Mouse (Mus musculus) layer of hippocampus, postnatal 10 days (tissue): ENCODE results near the gene Olfr1206. TPM values are rescaled to one million over a fixed set of nuclear protein-coding genes. Genes with fewer than 3 reads are reported as not detected.

Experiments
- DNase-seq, 2 experiments: peaks; one replicate each; pipeline ENCODE4 v3.0.0; 2021; ENCODE audit warnings: low spot score in 2 of 2
- long read RNA-seq: library from polyadenylated mRNA; stranded (forward); transcript quantifications from one replicate; pipeline ENCODE4 v2.0.0, GENCODE M21; 2023
- total RNA-seq, 2 experiments: library from RNA; stranded (reverse); gene quantifications; 2 replicates each; pipeline ENCODE4 v1.2.3; 2021

The Olfr1206 gene
- total RNA-seq, result not detected
- long read RNA-seq, result 0 reads

- DNase-seq, result no peak
Observed at GRCm38 (mm10) chr2:88862931-88863330, at the start of gene Olfr1206. Gene Olfr1206, plus strand, starts transcription at chr2:88863231.

GRCm38 (mm10) chr2:88814196-88814595 is 48.8 kb upstream of the Olfr1206 start, which contains the start of gene Olfr1202:
Gene Olfr1202, plus strand, starts transcription at chr2:88814496.
- no peak for DNase-seq

- no peak for DNase-seq
Observed at GRCm38 (mm10) chr2:88829437-88829836, 33.6 kb upstream of the Olfr1206 start, which contains the start of gene Olfr1205. Gene Olfr1205, plus strand, starts transcription at chr2:88829737.

GRCm38 (mm10) chr2:88838477-88838876 is 24.6 kb upstream of the Olfr1206 start:
- DNase-seq, result no peak

- no peak for DNase-seq
Observed at GRCm38 (mm10) chr2:88848992-88849391, 14.0 kb upstream of the Olfr1206 start, which contains the start of gene Olfr1204. Gene Olfr1204, plus strand, starts transcription at chr2:88849292.

GRCm38 (mm10) chr2:88902211-88902610 is 39.2 kb downstream of the Olfr1206 start, which contains the start of gene Olfr1208:
Gene Olfr1208, minus strand, starts transcription at chr2:88902311.
- DNase-seq, result no peak

- DNase-seq, result no peak
Observed at GRCm38 (mm10) chr2:88915057-88915456, 52.0 kb downstream of the Olfr1206 start, which contains the start of gene Olfr1209. Gene Olfr1209, minus strand, starts transcription at chr2:88915157.

Other genes with a start within 250 kb of the Olfr1206 start
- gene Olfr1191-ps1, start 222.7 kb upstream of the Olfr1206 start, total RNA-seq, result not detected
- gene Olfr1192-ps1, start 214.7 kb upstream of the Olfr1206 start, total RNA-seq, result not detected
- not detected for gene Olfr1193, start 187.6 kb upstream of the Olfr1206 start, total RNA-seq
- not detected for gene Olfr1195, start 174.0 kb upstream of the Olfr1206 start, total RNA-seq
- not detected for gene Olfr1196, start 158.6 kb upstream of the Olfr1206 start, total RNA-seq
- not detected for gene Olfr1197, start 130.9 kb upstream of the Olfr1206 start, total RNA-seq
- gene Olfr1198, start 111.9 kb upstream of the Olfr1206 start, total RNA-seq, result not detected
- gene Olfr1199, start 102.8 kb upstream of the Olfr1206 start, total RNA-seq, result not detected
- not detected for gene Olfr1200, start 92.7 kb upstream of the Olfr1206 start, total RNA-seq
- gene Olfr1201, start 70.2 kb upstream of the Olfr1206 start, total RNA-seq, result not detected
- gene Olfr1202, start 48.7 kb upstream of the Olfr1206 start, total RNA-seq, result under 1 TPM in 1 of 2 experiments, not detected in 1; 0.09 TPM
- gene Olfr1205, start 33.5 kb upstream of the Olfr1206 start, total RNA-seq, result not detected
- not detected for gene Olfr1204, start 13.9 kb upstream of the Olfr1206 start, total RNA-seq
- gene Olfr1208, start 39.1 kb downstream of the Olfr1206 start, total RNA-seq, result not detected
- gene Olfr1209, start 51.9 kb downstream of the Olfr1206 start, total RNA-seq, result not detected
- gene Olfr1211, start 74.9 kb downstream of the Olfr1206 start, total RNA-seq, result not detected
- not detected for gene Olfr1212, start 90.7 kb downstream of the Olfr1206 start, total RNA-seq
- gene Gm13762, start 117.0 kb downstream of the Olfr1206 start, total RNA-seq, result not detected
- not detected for gene Olfr1214, start 129.4 kb downstream of the Olfr1206 start, total RNA-seq
- gene Olfr1215, start 143.7 kb downstream of the Olfr1206 start, total RNA-seq, result not detected
- gene Olfr1216, start 155.1 kb downstream of the Olfr1206 start, total RNA-seq, result not detected
- not detected for gene Olfr1217, start 168.8 kb downstream of the Olfr1206 start, total RNA-seq
- gene Olfr1218, start 198.0 kb downstream of the Olfr1206 start, total RNA-seq, result not detected
- not detected for gene Olfr1219, start 220.3 kb downstream of the Olfr1206 start, total RNA-seq
- not detected for gene Olfr1220, start 243.6 kb downstream of the Olfr1206 start, total RNA-seq